Mouse (Mus musculus) activated CD4-positive, CD25-positive, alpha-beta regulatory T cell, adult 4 months (primary cell): ENCODE data around the gene Gtf3c5. TPM values are rescaled to one million over a fixed set of nuclear protein-coding genes. Genes with fewer than 3 reads are reported as not detected.

Experiments
- ATAC-seq: one replicate; pipeline ENCODE4 v1.8.0; 2017
- polyA plus RNA-seq, 2 experiments: library from polyadenylated mRNA; unstranded; fragments of 100-300 nt; shearing (Covaris generic); gene quantifications; one replicate each; pipeline ENCODE4 v1.2.1; 2017

Gene Gtf3c5
- 10 to 100 TPM; 12.5 to 20.3 TPM for polyA plus RNA-seq

DNA sequence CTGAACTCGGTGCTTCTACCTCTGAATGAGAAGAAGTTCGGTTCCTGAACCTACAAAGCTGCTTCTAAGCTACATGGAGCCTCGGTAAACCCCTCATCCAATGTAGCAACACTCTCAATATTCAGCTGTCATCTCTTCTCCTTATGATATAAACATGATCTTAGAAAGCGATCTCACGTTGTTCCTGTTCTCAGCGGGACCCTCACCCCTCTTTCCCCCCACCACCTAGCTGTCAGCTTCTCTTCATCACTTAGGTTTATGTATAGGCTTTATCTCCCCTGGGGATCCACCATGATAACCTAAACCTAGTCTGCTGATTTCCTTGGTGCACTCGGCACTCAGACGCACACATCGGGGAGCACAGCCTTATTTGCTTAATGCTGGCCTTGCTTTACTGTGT is at the start of gene Gtf3c5:
Gene Gtf3c5, minus strand, starts transcription at position 101 of the 400 bp plus-strand sequence.
- ATAC-seq: no peak

DNA sequence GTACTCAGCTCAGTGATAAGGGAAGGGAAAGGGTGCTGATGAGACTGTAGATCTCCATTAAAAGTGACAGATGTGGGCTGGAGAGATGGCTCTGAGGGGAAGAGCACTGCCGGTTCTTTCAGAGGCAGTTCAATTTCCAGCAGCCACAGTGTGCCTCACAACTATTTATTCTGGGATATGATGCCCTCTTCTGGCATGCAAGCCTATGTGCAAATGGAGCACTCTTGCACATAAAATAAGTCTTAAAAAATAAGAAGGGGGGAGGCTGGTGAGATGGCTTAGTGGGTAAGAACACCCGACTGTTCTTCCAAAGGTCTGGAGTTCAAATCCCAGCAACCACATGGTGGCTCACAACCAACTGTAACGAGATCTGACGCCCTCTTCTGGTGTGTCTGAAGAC is 49.6 kb upstream of the Gtf3c5 start:
- no peak for ATAC-seq

DNA sequence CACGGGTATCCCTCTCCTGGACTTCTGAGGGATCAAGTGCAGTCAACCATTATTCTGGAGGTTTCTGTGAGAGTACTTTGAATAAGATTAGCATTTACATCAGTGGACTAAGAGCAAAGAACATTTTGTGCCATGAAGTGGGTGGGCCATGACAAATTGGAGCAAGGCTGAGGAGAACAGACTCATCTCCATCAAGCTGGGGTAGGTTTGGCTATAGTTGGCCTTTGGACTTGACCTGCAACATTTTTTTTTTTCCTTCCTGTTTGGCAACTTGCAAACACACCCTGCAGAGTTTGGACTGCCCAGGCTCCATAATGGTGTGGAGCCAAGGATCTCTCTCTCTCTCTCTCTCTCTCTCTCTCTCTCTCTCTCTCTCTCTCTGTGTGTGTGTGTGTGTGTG is 49.1 kb upstream of the Gtf3c5 start:
- ATAC-seq: no peak

GRCm38 (mm10) chr2:28629911-28630381 is 46.4 kb upstream of the Gtf3c5 start:
- ATAC-seq: no peak

DNA sequence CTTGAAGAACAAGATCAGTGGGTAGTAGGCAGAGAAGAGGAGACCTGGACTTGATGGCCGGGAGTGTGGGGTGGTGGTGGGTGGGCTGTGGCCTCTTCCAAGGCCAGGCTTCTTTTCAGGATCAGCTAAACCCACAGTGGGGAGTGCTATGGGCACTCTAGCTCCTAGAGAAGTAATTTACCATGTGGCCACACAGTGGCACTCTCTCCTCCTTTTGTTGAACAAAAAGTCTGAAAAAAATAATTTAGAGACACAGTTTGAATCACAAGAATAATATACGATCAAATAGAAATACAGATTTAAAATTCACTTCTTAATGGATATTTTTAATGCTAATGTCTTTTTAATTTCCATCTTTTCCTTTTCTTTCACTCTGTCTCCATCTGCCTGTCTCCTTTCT is 44.5 kb upstream of the Gtf3c5 start:
- ATAC-seq: no peak

GRCm38 (mm10) chr2:28626038-28626437 is 42.5 kb upstream of the Gtf3c5 start:
- ATAC-seq: no peak

- no peak for ATAC-seq
These were observed 41.3 kb upstream of the Gtf3c5 start for GRCm38 (mm10) chr2:28624870-28625269.

GRCm38 (mm10) chr2:28622521-28623124 is 39.1 kb upstream of the Gtf3c5 start:
- ATAC-seq: no peak

- ATAC-seq: no peak
These were observed 38.2 kb upstream of the Gtf3c5 start, which contains the start of gene Gfi1b for GRCm38 (mm10) chr2:28621664-28622171. Gfi1b (minus strand) TSS chr2:28621982.

GRCm38 (mm10) chr2:28621111-28621510 is 37.6 kb upstream of the Gtf3c5 start:
- ATAC-seq: no peak

GRCm38 (mm10) chr2:28620522-28620921 is 37.0 kb upstream of the Gtf3c5 start:
- ATAC-seq: no peak

- no peak for ATAC-seq
These were observed 35.8 kb upstream of the Gtf3c5 start for GRCm38 (mm10) chr2:28619369-28619768.

- no peak for ATAC-seq
These were observed 35.3 kb upstream of the Gtf3c5 start for GRCm38 (mm10) chr2:28618777-28619336.

DNA sequence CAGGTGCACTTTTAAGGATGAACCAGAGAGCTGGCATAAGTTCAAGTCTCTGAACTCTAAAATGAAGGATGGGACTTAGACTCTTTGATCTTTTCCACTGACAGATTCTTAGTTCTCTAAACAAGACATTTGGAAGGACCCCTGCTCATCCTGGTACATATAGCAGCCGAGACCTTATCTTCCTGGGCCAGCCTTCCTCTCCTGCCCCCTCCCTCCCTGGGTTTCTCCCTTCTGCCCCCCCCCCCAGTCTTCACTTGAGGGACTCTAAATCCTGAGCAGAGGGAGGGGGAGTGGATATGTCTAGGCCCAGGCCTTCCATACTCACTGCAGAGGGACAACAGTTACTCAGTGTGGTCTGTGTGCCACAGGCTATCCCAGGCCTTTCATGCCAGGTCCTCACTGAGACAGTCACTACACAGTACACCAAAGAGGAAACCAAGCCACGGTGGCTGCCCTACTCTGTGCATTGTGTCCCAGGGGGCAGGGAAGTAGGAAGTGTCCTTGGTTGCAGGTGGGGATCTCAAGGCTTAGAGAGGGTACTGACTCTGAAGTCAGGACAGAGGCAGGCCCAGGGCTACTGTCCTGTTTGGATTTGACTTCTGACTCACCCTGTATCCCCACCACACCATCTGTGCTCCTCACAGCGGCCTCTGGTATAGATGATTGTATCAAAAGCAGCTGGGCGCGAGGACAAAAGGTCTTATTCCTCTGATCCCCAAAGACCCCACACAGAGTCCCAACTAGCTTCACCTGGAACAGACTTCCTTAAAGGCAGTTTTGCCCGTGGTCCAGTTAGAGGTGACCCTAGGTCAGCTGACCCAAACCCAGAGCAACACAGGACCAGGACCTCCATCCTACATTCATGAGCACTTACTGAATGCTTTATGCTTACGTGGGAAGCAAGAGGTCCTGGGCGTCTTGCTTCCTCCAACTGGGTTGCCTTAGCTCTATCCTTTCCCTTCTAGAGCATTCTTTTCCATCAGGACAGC is 34.2 kb upstream of the Gtf3c5 start:
- ATAC-seq: no peak

- no peak for ATAC-seq
These were observed 33.3 kb upstream of the Gtf3c5 start for GRCm38 (mm10) chr2:28616874-28617273.

DNA sequence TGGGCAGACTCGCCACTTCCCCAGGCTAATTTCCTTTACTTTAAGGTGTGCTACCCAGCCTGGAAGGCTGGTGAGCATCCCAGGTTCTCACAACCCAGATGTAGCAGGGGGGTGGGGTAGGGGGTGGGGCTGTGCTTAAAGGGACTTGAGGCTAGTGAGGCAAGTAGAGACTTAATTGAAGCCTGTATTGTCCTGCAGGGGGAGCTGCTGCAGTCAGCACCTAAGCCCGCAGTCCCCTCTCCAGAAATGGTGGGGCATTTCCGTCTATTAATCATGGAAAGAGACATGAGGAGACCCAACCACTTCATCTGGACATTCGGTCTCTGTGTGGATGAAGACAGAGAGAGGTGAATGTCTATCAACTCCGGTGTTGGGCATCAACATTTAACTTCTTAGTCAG is 32.8 kb upstream of the Gtf3c5 start:
- ATAC-seq: no peak

- ATAC-seq: no peak
These were observed 30.0 kb upstream of the Gtf3c5 start for GRCm38 (mm10) chr2:28613599-28613998.

GRCm38 (mm10) chr2:28612436-28613063 is 29.0 kb upstream of the Gtf3c5 start:
- ATAC-seq: no peak

- no peak for ATAC-seq
These were observed 27.8 kb upstream of the Gtf3c5 start for GRCm38 (mm10) chr2:28611407-28611787.

GRCm38 (mm10) chr2:28610716-28611406 is 27.3 kb upstream of the Gtf3c5 start:
- ATAC-seq: no peak

- no peak for ATAC-seq
These were observed 26.3 kb upstream of the Gtf3c5 start for GRCm38 (mm10) chr2:28609851-28610250.
